Mouse (Mus musculus): Measurements from ENCODE around the gene Tnfsf14. TPM values are rescaled to one million over a fixed set of nuclear protein-coding genes. Genes with fewer than 3 reads are reported as not detected.

Gene Tnfsf14
- polyA plus RNA-seq, 1 experiment from 2014 or later, result 0.58 TPM

DNA sequence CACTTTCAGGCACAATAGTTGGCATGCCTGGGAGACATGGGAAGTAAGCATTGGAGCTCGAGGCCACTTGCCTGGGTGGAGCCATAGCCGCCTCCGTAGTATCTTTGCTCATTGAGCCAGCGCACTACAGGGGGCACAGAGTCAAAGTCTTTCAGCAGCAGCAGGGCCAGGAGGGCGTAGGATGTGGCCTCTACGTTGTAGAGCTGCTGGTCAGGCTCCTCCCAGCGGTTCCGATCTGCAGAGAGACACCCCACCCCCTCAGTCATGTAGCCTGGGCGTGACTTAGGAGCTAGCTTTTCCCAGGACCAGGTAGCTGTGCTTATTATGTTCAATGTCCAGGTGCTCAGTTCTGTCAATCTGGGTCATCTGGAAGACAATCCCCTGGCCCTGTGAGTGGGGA lies 17.5 kb upstream of the Tnfsf14 start:
- WGBS, result 64% methylated on average over 9 of the region's 9 CpGs
- H3K9ac ChIP-seq (ENCODE audit: low read length), result no peak overlapping the region
- no peaks in the 10 kb centered on the region for H3K9me3 ChIP-seq (replicated peaks; ENCODE audit: control insufficient read depth, low read length)
- H3K4me2 ChIP-seq (ENCODE audit: low read depth, low read length), result no peak overlapping the region
- H3K4me3 ChIP-seq (ENCODE audit: low read length), result no peak overlapping the region
- H3K27ac ChIP-seq (ENCODE audit: low read length), result no peak overlapping the region
- H3K36me3 ChIP-seq (ENCODE audit: control insufficient read depth, insufficient read depth), result no peaks in the 10 kb centered on the region
- no peaks in the 10 kb centered on the region for H3K4me1 ChIP-seq (ENCODE audit: control insufficient read depth, insufficient read depth, low read length)
- ATAC-seq (replicated peaks; ENCODE audit: extremely low read depth, insufficient read depth, low FRiP score), result no peak
- H3K27me3 ChIP-seq (ENCODE audit: control insufficient read depth, insufficient read depth, low read length), result no peaks in the 10 kb centered on the region

DNA sequence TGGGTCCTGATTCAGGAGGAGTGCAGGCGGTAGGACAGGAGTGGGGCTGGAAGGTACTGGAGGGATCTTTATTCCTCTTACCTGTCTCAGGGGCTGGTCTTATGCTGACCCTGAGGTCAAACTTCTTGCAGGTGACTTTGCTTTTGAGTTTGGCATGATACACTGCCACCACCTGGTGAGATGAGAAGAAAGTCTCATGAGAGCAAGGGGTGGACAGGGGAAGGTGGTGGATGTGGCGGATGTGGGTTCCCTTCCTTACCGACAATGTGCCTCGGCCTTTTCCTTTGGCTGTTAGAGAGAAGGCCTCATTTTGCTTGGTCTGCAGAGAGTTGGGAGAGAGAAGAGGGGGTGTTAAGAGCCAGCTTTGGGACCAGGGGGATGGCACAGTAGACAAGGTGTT lies 15.4 kb upstream of the Tnfsf14 start:
- no peaks in the 10 kb centered on the region for H3K9me3 ChIP-seq (replicated peaks; ENCODE audit: control insufficient read depth, low read length)
- H3K4me2 ChIP-seq (ENCODE audit: low read depth, low read length), result no peak overlapping the region
- H3K27ac ChIP-seq (ENCODE audit: low read length), result no peak overlapping the region
- no peak for ATAC-seq (replicated peaks; ENCODE audit: extremely low read depth, insufficient read depth, low FRiP score)
- H3K27me3 ChIP-seq (ENCODE audit: control insufficient read depth, insufficient read depth, low read length), result no peaks in the 10 kb centered on the region
- no peaks in the 10 kb centered on the region for H3K4me1 ChIP-seq (ENCODE audit: control insufficient read depth, insufficient read depth, low read length)
- H3K4me3 ChIP-seq (ENCODE audit: low read length), result no peak overlapping the region
- H3K9ac ChIP-seq (ENCODE audit: low read length), result no peak overlapping the region
- 69% methylated on average over 4 of the region's 4 CpGs for WGBS
- no peaks in the 10 kb centered on the region for H3K36me3 ChIP-seq (ENCODE audit: control insufficient read depth, insufficient read depth)

DNA sequence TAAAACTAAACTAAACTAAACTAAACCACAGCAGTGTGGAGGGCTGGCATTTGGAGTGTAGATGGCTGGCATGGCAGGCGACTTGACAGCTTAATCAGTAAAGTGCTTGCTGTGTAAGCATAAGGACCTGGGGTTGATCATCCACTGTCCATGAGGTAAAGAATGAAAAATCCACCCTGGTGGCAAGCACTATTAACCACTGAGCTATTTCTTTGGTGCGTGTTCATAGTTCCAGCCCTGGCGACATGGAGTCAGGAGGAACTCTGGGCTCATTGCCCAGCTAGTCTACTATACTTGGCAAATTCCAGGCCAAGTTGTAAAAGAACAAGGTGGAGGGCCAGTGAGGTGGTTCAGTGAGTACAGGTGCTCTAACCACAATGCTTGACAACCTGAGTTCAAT lies 14.0 kb upstream of the Tnfsf14 start:
- H3K9me3 ChIP-seq (replicated peaks; ENCODE audit: control insufficient read depth, low read length), result no peaks in the 10 kb centered on the region
- no peak overlapping the region for H3K4me2 ChIP-seq (ENCODE audit: low read depth, low read length)
- no peaks in the 10 kb centered on the region for H3K27me3 ChIP-seq (ENCODE audit: control insufficient read depth, insufficient read depth, low read length)
- no peak overlapping the region for H3K4me3 ChIP-seq (ENCODE audit: low read length)
- no peaks in the 10 kb centered on the region for H3K36me3 ChIP-seq (ENCODE audit: control insufficient read depth, insufficient read depth)
- ATAC-seq (replicated peaks; ENCODE audit: extremely low read depth, insufficient read depth, low FRiP score), result no peak
- H3K9ac ChIP-seq (ENCODE audit: low read length), result no peak overlapping the region
- 71% methylated on average over 3 of the region's 3 CpGs for WGBS
- no peaks in the 10 kb centered on the region for H3K4me1 ChIP-seq (ENCODE audit: control insufficient read depth, insufficient read depth, low read length)
- no peak overlapping the region for H3K27ac ChIP-seq (ENCODE audit: low read length)

DNA sequence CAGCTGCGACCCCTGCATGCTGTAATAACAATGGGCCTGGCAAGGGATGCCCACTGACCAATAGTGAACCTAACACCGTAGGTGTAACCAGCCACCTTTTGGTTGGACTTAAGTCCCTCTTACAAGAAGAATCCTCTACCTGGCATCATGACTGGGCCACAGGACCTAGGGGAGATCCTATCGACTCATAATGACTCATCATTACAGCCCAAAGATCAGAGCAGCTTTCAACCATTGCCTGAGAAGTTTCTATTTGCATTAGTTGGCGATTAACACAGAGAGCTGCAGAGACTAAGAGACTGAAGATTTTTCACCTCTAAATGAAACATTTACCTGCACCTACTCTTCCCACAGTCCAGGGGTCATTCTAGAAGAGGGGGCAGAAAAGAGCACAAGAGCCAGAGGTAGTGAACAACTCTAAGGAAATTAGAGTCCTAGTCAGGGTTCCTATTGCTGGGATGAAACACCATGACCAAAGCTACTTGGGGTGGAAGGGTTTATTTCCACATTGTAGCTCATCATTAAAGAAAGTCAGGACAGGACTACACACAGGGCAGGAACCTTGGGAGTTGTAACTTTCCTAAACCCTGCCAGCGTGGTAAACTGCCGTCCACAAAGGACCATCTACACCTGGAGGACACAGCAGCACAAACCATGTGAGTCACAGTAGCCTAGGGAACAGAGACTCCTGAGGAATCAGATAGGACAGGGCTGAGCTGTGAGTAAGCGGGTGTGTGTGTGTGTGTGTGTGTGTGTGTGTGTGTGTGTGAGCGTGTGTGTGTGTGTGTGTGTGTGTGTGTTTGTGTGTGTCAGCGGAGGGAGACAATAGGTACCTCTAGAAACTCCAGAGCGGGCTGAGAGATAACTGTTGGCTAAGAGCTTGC lies 8.1 kb upstream of the Tnfsf14 start:
- Histone ChIP-seq H3K27ac (ENCODE audit: low read length) (no peak overlapping the region), H3K4me2 (ENCODE audit: low read depth, low read length) (no peak overlapping the region), H3K9me3 (replicated peaks; ENCODE audit: control insufficient read depth, low read length) (no peaks in the 10 kb centered on the region), H3K9ac (ENCODE audit: low read length) (no peak overlapping the region), H3K4me1 (ENCODE audit: control insufficient read depth, insufficient read depth, low read length) (no peaks in the 10 kb centered on the region), H3K4me3 (ENCODE audit: low read length) (no peak overlapping the region), H3K36me3 (ENCODE audit: control insufficient read depth, insufficient read depth) (no peaks in the 10 kb centered on the region), H3K27me3 (ENCODE audit: control insufficient read depth, insufficient read depth, low read length) (no peaks in the 10 kb centered on the region)
- ATAC-seq (replicated peaks; ENCODE audit: extremely low read depth, insufficient read depth, low FRiP score), result no peak
- 66% methylated on average over 9 of the region's 10 CpGs for WGBS

DNA sequence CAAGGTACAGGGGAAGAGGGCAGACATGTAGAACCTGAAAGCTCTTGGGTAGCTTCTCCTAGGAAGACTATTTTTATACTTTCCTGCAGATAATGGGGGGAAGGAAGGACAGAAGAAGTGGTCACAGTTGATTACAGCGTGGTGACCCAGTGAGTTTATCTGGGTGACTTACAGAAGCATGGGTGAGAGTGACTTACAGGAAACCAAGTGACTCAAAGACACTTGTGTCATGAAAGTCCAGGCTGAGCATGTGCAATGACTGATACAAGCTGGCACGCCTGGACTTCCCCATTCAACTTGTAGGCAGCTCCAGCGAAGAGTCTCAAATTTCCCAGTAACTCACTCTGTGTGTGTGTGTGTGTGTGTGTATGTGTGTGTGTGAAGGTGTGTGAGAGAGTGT lies 4.3 kb upstream of the Tnfsf14 start:
- Histone ChIP-seq H3K4me1 (ENCODE audit: control insufficient read depth, insufficient read depth, low read length) (no peaks in the 10 kb centered on the region), H3K27me3 (ENCODE audit: control insufficient read depth, insufficient read depth, low read length) (no peaks in the 10 kb centered on the region), H3K4me2 (ENCODE audit: low read depth, low read length) (no peak overlapping the region), H3K4me3 (ENCODE audit: low read length) (no peak overlapping the region), H3K36me3 (ENCODE audit: control insufficient read depth, insufficient read depth) (no peaks in the 10 kb centered on the region), H3K9ac (ENCODE audit: low read length) (no peak overlapping the region), H3K27ac (ENCODE audit: low read length) (no peak overlapping the region), H3K9me3 (replicated peaks; ENCODE audit: control insufficient read depth, low read length) (no peaks in the 10 kb centered on the region)
- WGBS, result 55% methylated on average over 3 of the region's 3 CpGs
- no peak for ATAC-seq (replicated peaks; ENCODE audit: extremely low read depth, insufficient read depth, low FRiP score)

DNA sequence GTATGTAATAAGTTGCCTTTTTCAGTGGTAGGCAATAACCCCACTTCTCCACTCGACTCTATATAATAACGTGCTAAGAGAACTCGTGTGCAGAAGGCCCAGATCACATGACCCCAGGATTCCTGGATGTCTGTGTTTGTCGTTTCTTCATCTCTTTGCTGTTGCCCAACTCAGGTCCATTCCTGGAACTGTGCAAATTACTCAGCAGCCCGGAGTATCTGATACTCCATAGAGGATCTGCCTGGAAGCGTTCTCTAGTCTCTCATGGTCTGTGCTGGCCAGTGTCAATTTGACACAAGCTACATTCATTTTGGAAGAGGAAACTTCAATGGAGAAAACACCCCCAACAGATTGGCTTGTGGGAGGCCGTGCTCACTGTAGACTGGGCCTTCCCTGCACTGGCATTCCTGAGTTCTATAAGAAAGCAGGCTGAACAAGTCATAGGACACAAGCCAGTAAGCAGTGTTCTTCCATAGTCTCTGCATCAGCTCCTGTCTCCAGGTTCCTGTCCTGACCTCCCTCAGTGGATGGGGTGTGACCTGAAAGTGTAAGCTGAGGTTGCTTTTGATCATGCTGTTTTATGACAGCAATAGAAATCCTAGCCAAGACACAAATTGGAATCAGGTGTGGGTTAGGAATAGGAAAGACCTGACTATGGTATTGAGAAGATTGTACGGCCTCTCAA lies 1.5 kb upstream of the Tnfsf14 start:
- Histone ChIP-seq H3K4me2 (ENCODE audit: low read depth, low read length) (no peak overlapping the region), H3K4me3 (ENCODE audit: low read length) (no peak overlapping the region), H3K9me3 (replicated peaks; ENCODE audit: control insufficient read depth, low read length) (no peaks in the 10 kb centered on the region), H3K4me1 (ENCODE audit: control insufficient read depth, insufficient read depth, low read length) (no peaks in the 10 kb centered on the region), H3K27ac (ENCODE audit: low read length) (no peak overlapping the region), H3K36me3 (ENCODE audit: control insufficient read depth, insufficient read depth) (no peaks in the 10 kb centered on the region), H3K9ac (ENCODE audit: low read length) (no peak overlapping the region), H3K27me3 (ENCODE audit: control insufficient read depth, insufficient read depth, low read length) (no peaks in the 10 kb centered on the region)
- no peak for ATAC-seq (replicated peaks; ENCODE audit: extremely low read depth, insufficient read depth, low FRiP score)
- 65% methylated on average over 8 of the region's 8 CpGs for WGBS

DNA sequence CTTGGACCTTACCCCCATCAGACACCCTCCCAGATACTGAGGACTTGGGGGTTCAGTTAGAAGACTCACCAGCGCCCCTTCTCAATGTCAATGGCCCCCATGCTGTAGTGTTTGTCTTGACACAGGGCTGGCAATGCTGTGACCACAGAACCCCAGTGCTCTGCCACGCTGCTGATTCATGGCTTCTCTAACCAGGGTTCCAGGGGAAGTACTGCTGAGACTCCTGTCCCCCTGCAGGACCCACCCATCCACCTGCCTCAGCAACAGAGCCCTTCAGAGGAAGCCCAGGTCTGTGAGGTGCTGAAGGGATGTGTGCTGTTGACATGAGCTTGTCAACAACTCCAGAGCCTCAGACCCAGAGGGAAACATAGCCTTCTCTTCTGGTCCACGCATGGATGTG lies 794 bp upstream of the Tnfsf14 start:
- 66% methylated on average over 3 of the region's 3 CpGs for WGBS
- Histone ChIP-seq H3K4me3 (ENCODE audit: low read length) (no peak overlapping the region), H3K4me2 (ENCODE audit: low read depth, low read length) (no peak overlapping the region), H3K36me3 (ENCODE audit: control insufficient read depth, insufficient read depth) (no peaks in the 10 kb centered on the region), H3K27me3 (ENCODE audit: control insufficient read depth, insufficient read depth, low read length) (no peaks in the 10 kb centered on the region), H3K9ac (ENCODE audit: low read length) (no peak overlapping the region), H3K4me1 (ENCODE audit: control insufficient read depth, insufficient read depth, low read length) (no peaks in the 10 kb centered on the region), H3K27ac (ENCODE audit: low read length) (no peak overlapping the region; the same call in 1 of the 2 replicates), H3K9me3 (replicated peaks; ENCODE audit: control insufficient read depth, low read length) (no peaks in the 10 kb centered on the region)
- ATAC-seq (replicated peaks; ENCODE audit: extremely low read depth, insufficient read depth, low FRiP score), result no peak

DNA sequence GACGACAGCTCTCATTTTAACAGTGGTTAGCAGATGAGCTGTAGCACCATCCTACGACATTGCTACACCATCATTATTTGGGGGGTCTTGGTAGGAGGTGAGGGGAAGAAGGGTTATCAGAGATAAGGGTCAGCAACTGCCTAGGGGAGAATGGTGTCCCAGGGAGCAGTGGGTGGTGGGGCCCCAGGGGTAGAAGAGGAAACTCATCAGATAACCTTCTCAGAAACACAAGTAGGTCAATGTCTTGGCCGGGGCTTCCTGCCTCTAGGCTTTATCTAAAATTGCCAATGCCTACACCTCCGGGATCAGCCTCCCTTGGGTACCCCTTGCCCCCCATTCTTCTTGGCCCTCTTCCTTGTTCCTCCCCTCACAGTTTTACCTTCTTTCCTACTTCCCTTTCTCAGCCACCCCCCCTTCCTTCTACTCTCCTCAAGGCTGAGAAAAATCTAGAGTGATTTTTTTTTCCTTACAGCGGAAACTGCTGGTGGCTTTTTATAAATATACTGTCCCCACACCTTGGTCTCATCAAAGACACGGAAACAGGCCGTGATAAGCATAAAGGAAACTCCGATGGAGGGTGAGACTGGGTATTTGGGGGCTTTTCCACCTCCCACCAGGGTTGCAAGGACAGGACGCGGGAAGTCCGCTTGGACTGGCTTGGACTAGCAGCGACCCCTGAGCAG lies 5.3 kb downstream of the Tnfsf14 start:
- Histone ChIP-seq H3K4me3 (ENCODE audit: low read length) (no peak overlapping the region), H3K27me3 (ENCODE audit: control insufficient read depth, insufficient read depth, low read length) (no peaks in the 10 kb centered on the region), H3K9me3 (replicated peaks; ENCODE audit: control insufficient read depth, low read length) (no peaks in the 10 kb centered on the region), H3K36me3 (ENCODE audit: control insufficient read depth, insufficient read depth) (no peaks in the 10 kb centered on the region), H3K4me1 (ENCODE audit: control insufficient read depth, insufficient read depth, low read length) (no peaks in the 10 kb centered on the region), H3K27ac (ENCODE audit: low read length) (no peak overlapping the region), H3K9ac (ENCODE audit: low read length) (no peak overlapping the region), H3K4me2 (ENCODE audit: low read depth, low read length) (no peak overlapping the region)
- no peak for ATAC-seq (replicated peaks; ENCODE audit: extremely low read depth, insufficient read depth, low FRiP score)
- 57% methylated on average over 12 of the region's 12 CpGs for WGBS

DNA sequence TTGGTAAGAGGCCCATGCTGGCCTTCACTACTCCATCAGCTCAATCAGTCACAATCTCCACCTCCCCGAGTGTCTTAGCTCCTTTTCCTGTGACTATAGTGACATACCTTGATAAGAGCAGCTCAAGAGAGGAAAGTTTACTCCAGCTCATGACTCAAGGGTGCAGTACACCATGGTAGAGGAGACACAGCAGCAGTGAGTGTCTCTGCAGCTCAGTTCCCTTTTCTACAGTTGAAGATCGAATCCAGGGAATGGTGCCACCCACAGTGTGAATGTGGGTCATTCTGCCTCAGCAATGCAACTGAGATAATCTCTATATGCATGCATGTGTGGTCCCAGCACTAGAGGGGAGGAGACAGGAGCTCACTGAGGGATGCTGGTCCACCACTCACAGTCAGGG lies 8.3 kb downstream of the Tnfsf14 start:
- 53% methylated on average over 2 of the region's 2 CpGs for WGBS
- Histone ChIP-seq H3K4me2 (ENCODE audit: low read depth, low read length) (no peak overlapping the region), H3K4me1 (ENCODE audit: control insufficient read depth, insufficient read depth, low read length) (no peaks in the 10 kb centered on the region), H3K27me3 (ENCODE audit: control insufficient read depth, insufficient read depth, low read length) (no peaks in the 10 kb centered on the region), H3K9ac (ENCODE audit: low read length) (no peak overlapping the region), H3K4me3 (ENCODE audit: low read length) (no peak overlapping the region), H3K27ac (ENCODE audit: low read length) (no peak overlapping the region), H3K36me3 (ENCODE audit: control insufficient read depth, insufficient read depth) (no peaks in the 10 kb centered on the region), H3K9me3 (replicated peaks; ENCODE audit: control insufficient read depth, low read length) (no peaks in the 10 kb centered on the region)
- no peak for ATAC-seq (replicated peaks; ENCODE audit: extremely low read depth, insufficient read depth, low FRiP score)
